Mouse (Mus musculus) G1E (cell line): Measurements from ENCODE around the gene Dmd.

ENCODE experiments used
- CTCF ChIP-seq: IDR thresholded peaks from 2 replicates; pipeline ENCODE4 v1.5.1; 2012; ENCODE audit warnings: low read depth, low read length, inconsistent platforms, mixed read lengths
- GATA1 ChIP-seq: IDR thresholded peaks from 2 replicates; pipeline ENCODE4 v1.6.1; 2012; ENCODE audit warnings: borderline replicate concordance, low read length, inconsistent platforms, mixed read lengths
- POLR2AphosphoS5 ChIP-seq: IDR thresholded peaks from 2 replicates; pipeline ENCODE4 v1.6.1; 2012; ENCODE audit warnings: low read depth, low read length, inconsistent platforms; ENCODE audit not compliant: insufficient replicate concordance
- TAL1 ChIP-seq: conservative IDR thresholded peaks from 2 replicates; pipeline ENCODE4 v1.6.1; 2012; ENCODE audit warnings: low read depth, low read length, inconsistent platforms, mixed read lengths

DNA sequence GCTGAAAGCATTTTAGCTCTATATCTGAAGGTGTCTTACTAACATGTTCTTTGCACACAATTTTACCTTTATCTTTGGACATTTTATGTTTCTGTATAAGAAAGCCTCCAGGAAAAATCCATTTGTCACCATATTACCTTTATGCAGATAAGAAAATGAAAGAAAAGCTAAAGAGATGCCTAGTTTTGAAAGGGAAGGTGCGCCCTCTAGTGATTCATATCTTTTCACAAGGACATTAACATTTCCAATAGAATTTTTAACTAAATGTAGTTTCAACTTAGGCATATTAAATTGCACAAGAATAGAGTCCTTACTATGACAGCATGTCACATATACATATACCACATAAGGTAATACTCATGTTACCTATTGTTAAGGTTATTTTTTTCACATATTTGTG lies 791.9 kb downstream of the Dmd start:
- TF ChIP-seq CTCF (no peak), GATA1 (no peak), TAL1 (no peak), POLR2AphosphoS5 (no peak)
